Mouse (Mus musculus) right cerebral cortex, postnatal 10 days (tissue): ENCODE measurements at regions not wholly inside any gene's neighbourhood (a gene's known extent, or its start where the extent isn't known, plus 50 kb on each side); places are given as distances from the start of the nearest gene placed in this dataset.

Source experiments
- DNase-seq, 2 experiments: peaks; one replicate each; pipeline ENCODE4 v3.0.0; 2021; ENCODE audit warnings: low spot score in 2 of 2

DNA sequence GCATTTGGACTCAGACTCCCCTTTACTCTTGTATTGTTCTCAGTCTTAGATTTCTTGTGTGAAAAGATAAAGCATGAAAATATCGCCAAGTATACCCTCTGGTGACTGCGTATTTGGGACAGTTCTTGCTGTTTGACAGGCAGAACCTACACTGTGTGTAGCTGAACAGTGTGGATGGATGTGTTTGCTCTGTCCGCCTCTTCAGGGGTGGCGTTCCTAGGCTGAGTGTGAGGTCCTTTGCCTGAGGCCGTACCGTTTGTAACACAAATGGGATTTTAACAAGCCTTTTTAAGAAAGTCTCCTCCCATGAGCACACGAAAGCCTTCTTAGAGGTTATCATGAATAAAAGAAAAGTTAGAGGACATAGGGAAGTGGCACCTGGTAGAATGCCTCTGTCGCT is 153.3 kb upstream of the Dnajc19 start:
- DNase-seq = no peak

DNA sequence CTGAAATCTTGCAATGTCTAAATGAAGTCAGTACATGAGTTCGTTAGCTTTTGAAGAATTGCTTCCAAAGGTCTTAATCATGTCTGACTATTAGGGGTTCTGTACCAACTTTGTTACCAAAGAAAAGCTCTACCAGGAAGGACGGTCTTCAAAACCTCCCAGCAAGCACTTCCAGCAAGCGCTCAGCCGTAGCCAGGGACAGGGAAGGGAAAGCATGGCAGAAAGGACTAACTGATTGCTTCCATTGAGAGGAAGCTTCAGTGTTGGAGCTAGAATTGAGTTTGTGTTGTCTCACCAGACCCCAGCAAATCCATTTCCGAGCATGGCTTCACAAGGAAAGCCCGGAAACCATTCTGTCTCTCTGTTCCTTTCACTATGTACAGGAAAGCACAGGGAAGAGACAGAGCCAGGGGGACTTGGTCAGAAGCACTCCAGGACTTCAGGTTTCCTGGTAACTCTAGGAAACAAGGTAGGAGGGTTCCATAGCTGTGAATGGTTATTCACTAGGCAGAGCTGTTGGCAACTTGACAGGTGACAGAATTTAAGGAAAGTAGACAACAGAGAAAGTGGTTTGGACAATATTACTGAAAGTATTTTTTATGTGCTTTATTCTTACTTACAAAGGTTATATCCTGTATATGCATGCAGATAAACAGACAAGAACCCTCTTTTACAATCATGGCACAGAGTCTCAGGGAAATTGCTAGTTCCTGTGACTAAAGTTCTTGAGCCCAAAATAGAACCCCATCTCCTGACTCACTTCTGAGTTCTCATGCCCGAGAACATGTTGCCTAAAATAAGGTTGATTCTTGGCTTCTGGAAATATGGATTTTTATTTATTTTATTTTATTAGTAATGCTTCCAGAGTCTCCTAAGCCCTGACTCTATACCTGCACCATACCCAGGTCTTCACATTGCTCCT is 151.5 kb upstream of the Dnajc19 start:
- DNase-seq = no peak

DNA sequence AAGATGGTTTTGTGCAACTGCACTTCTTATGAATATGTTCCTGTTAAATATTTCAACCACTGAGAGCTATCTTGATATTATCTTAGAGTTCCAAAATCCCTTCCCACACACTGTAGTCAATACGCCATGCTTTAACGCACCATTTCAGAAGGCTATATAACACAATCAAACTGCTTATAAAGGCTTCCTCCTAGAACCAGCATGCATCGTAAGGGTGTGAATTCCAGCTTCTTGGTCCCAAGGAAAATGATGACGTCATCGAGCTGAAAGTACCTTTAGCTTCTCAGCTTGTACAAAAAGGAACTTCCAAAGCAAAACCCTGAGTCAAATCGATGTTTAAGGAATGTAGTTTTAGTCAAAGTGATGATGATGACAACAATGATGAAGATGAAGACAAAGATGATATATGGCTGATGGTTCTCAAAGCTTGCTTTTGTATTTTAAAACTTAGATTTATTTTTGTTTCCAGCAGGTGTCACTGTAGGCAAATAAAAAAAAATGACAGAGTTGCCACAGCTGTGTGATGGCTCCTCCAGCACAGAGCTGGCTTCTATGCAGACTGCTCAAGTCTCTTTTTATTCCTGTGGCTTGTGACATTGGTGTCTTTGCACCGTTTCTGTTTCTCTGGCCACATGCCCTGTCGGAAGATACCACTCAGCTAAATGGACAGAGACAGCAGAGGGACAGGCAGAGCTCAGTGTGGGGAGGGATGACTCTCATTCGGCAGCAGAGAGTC is 150.6 kb upstream of the Dnajc19 start:
- peak; percentile 65 to 76 for DNase-seq

DNA sequence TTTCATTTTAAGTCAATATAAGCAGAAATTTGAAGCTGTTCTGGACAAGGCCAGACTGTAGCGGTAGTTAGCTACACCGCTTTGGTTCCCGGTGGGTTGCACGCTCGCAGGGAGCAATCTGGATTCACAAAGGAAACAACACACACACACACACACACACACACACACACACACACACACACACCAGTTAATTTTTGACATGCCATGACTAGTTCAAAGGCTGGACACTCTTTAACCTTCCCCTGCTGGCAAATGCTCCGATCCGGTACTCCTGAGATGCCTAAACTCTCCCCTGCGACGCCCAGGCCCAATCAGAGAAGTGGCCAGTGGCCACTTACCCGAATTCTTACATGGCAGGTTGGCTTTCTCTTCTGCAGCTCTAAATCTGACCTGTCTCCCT is 141.2 kb upstream of the Dnajc19 start:
- no peak for DNase-seq

DNA sequence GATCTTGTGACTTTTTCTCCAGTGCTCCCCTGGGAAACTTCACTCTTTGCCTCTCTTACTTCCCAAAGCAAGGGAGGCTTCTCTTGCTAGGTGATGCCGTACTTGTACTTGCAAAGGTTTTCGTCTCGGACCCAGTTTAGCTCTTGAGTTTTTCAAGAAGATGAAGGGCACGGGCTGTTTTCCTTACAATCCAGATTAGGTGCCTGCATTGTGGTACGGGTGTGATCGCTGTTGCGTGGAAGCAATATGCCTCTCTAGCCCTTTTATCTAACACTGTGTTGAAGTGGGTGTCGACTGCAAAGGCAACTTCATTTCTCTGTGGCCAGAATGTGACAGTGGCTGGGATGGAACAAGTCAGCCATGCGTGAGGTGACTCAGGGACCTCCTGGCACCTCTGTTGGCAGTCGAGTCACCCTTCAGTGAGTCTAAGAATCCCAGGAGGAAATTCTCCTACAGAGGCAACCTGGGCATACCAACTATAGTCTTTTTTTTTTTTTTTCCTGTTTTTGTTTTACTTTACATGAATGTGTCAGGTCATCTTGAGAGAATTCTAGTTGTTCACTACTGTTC is 138.7 kb upstream of the Dnajc19 start:
- DNase-seq = no peak

DNA sequence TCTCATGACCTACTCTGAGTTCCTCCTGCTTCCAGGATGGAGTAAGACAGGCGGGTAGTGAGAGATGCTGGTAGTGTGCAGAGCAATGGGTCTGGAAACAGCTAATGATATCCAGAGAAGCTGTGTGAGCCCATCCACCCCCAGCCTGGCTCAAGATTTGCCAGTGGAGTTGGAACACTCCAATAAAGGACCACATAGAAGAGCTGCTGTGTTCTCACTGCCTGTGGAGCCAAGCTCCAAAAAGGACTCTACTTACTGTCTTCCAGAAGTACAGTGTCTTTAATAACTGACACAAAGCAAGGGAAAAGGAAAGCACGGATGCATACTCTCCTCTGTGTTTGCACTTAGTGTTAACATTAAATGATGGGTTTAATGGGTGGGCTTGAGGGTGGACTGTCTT is 138.0 kb upstream of the Dnajc19 start:
- no peak for DNase-seq

DNA sequence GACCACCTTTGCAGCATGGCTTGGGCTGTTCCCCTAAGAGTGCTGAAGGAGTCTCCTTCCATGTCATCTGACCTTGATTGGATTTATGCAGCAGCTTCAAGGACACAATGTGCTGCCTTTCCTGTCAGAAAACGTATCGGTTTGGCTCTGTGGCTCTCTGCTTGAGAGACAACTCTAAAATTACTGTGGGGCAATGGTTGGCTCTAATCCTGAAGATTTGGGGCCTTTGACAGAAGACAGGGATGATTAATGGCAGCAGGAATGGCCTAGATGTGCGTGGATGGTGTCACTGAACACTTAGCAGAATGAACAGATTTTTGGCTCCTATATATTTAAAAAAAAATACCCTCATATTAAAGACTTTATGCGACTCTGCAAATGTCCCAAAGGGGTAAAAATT is 136.8 kb upstream of the Dnajc19 start:
- DNase-seq = no peak

DNA sequence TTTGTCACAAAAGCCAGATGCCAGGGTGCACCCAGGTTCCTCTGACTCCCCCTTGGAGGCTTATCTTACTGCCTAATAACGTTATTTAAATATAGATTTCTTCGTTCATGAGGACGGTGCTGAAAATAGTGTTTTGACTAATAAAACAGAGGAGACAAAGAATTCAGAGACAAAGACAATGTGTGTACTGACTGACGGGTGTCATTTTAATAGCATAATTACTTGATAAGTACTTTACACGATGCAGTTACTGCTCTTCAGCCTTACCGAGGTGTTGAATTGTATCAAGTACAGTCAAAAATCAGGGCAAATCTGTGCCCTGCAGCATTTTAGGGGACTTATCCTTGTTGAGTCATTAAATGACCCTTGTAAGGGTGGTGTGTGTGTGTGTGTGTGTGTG is 133.1 kb upstream of the Dnajc19 start:
- no peak for DNase-seq

DNA sequence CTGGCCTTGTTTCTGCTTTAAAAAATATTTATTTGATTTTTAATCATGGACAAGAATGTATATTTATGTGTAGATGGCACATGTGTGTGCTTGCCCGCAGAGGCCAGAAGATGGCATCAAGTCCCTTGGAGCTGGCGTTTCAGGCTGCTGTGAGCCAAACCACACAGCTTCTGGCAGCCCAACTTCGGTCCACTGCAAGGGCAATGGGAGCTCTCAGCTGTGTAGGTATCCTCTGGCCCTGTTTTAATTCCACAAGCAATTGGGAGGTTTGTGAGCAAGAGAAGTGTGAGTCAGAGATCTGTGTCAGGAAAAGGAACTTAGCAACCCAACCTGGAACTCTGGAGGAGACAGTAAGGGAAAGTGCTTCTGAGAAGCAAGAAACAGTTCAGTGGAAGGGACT is 125.3 kb upstream of the Dnajc19 start:
- DNase-seq = no peak

DNA sequence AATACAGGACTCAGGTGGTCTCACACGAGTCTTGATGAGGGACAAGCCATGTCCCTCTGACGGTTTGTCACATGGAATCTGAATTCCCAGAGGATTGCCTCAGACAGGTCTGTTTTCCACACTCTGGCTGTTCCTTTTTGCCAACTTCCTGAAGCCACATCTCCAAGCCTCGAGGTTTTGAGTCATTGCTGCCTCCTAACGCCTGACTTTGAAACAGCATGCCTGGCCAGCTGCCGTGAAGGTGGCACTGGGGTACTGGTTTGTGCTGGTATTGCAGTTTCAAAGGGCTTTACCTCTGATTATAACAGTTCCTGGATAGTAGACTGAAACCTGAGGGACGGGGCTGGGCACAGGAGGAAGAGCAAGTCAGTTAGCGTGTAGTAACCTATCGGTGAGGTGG is 117.1 kb upstream of the Dnajc19 start:
- DNase-seq = peak; percentile 73 to 75

DNA sequence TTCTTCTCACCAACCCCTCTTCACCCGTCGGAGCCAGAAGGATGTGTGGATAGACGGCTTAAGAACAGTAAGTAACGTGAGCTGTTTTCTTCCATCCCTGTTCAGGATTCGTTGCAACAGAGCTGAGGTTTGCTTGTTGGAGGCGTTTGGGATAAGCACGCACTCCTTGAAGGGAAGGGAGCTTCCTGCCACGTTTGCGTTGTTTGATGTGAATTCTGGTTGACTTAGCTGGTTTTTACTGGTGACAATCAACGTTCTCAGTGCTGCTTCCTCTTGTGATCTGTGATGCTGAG is 116.0 kb upstream of the Dnajc19 start:
- no peak for DNase-seq

DNA sequence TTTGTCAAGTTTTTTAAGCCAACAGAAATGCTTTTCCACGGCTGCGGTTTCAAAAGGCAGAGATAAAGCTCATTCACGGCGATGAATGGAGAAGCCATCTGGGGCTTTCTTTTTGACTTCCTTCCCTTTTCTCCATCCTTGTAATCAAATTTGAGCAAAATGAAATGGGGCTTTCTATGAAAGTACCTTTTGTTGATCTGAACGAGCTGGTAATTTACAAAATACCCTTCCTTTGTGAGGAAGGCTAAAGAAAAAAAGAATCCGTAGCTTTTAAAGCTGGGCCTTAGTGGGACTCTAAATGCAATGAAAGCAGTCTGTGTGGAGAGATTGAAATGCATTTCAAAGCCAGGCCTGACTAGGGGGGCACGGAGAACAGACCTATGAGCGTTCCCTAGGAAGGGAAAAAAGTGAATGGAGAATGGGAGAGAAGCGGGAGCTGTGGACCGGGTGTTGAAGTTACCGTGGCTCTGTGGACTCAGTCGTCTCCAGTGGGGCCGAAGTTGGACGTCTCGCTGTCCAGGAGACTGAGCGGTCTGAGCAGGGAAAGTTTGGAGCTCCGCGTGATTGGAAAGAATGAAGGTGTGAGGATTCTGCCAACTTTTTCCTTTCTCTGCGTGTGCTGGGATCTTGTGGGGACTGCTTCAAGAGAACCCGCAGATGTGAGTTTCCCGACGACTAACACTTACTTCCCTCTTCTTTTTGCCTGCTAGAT is 115.5 kb upstream of the Dnajc19 start:
- no peak for DNase-seq

DNA sequence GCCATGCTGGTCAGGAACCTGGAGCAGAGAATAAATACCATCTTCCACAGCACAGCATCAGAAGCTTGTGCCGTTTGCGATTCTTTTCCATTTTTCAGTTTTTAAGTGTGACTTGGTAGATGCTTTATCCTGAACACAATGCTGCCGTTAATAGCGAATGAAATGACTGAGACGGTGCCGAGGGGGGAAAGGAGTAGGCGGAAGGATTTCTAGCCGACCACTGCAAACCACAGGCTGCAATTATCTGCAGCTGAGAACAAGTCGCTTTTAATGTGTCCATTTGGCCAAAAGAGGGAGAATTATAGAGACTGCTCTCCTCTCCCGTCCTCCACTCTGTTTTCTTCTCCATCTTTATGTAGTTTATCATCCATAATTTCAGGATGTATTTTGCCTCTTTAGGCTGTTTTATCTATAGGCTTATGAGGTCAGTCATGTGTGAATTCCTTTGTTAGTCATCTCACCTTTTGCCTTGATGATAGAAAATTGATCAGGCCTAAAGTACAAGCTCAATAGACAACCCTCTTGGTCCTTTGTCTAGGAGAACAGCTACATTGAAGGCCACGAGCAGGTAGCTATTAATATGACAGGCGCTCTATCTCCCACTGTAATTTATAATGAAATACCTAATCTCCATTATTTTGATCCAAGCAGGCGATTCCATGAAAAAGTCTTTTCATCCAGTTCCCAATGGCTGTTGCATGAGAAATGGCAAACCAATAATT is 114.8 kb upstream of the Dnajc19 start:
- DNase-seq = no peak

DNA sequence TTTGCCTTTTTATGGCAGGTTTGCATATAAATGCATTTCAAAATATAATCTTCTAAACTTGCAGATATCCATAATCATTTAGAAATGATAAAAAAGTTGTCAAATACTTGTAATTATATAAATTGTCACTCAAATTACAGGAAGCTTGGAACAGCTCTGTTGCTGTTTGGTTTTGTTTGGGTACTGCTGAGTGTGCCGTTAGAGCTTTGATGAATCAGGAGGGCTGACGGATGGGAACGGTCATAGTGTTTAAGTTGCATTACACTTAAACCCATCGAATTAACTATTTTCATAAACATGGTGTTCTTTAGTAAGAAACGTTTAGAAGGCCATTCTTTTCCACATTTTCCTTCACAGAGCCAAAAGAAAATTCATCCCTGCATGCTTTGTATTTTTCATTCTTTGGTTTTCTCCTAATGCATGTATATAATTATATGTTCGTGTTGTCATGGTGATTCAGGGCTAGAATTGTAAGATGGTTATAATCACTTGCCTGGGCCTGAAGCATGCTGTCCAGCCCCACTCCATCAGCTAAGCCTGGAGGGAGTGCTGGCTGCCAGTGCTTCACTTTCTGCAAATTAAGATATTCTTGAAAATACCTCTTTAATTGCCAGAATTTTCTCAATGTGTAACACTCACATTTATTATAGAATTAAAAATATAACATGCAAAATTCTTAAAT is 92.4 kb upstream of the Dnajc19 start:
- DNase-seq = no peak

DNA sequence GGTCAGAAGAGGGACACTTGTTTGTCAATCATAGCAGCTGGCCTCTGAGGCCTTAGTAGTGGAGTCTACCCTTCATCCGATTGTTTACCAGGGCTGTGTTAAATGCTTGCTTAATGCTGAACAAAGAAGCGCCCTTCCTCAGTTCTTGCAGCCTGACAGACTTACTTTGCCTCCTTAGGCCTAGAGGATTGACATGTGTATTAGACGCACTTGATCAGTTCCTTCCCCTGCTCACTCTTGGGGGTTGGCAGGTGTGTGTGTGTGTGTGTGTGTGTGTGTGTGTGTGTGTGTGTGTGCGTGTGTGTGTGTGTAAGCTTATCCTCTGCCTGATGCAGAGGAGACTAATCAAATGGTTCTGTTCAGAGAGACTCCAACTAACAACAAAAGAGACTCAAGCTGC is 91.8 kb upstream of the Dnajc19 start:
- DNase-seq = no peak

DNA sequence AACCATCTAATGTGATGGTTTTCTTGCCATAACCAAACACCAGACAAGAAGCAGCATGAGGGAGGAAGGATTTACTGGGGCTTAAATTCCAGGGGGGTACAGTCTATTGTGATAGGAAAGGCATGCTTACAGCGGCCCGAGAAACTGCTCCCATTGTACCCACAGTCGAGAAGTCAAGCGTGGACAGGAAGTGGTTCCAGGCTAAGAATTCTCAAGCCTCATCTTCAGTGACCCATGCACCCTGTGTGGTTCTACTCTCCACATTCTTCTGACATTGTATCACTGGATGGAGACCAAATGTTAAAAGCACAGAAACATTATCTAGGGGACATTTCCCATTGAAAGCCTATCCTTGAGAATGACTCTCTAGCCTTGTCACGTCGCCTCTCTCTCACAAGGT is 90.8 kb upstream of the Dnajc19 start:
- DNase-seq = no peak

DNA sequence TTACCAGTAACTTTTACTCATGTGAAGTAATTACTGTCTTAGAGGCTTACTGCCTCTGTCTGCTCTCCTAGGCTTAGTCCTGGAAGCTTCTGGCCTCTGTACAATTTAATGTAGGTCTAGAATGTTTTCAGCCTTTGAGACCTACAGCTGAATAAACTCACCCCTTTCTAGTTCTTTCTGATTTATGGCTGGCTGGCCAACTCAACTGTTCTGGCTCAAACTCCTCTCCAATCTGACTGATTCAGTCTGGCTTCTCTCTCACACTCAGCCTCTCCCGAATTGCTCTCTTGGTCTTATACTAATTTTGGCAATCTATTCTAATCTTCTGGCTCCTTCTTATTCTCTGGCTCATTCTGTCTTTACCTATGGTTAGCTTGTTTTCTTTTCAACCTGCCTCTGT is 87.0 kb upstream of the Dnajc19 start:
- no peak for DNase-seq

DNA sequence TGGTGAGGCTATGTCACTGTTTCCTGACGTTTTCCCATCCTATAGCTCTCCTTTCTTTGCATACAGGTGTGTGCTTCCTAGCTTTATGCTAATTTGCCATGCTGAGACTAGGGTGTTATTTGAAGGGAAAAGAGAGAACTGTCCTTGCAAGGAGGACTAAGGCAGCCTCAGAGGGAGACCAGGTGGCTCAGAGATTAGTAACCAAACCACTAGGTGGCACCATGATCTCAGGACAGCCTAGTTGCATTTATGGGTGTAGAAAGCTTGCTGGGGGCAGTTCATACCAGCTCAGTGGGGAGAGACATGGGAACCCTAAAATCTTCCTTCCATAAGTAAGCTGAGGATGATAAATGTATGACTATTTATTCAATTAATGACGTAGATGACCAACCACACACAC is 68.9 kb upstream of the Dnajc19 start:
- no peak for DNase-seq

DNA sequence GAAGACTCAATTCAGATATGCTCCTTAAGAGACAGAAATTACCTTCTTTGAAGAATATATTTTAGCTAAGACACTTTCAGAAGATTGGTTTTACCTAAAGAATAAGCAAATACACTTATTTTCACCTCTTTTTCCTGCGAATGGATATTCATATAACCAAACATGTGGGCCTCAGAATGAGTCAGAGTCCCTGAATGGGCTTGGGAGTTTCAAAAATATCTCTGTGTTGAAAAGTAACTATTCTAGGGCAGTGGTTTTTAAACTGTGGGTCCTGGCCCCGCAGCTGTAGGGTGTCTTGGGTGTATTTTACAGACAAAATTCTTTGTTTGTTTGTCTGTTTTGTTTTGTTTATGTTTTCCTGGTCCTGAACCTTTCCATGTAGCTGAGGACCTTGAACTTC is 62.5 kb upstream of the Dnajc19 start:
- DNase-seq = no peak

DNA sequence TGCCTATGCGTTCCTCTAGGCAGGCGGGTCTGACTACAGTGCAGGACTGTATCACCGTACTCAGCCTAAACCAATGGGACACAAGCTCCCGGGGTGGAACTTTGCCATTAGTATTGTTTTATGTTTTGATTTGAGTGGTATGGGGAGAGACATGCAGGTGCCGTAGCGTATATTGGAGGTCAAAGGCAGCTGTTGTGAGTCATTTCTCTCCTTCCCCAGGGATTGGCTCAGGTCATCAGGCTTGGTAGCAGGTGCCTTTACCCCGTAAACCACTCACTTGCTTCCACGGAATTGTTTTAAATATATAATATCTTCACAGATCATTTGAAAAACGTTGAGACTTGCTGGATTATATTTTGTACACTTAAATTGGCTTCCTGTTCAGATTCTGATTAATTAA is 58.1 kb upstream of the Dnajc19 start:
- DNase-seq = no peak

DNA sequence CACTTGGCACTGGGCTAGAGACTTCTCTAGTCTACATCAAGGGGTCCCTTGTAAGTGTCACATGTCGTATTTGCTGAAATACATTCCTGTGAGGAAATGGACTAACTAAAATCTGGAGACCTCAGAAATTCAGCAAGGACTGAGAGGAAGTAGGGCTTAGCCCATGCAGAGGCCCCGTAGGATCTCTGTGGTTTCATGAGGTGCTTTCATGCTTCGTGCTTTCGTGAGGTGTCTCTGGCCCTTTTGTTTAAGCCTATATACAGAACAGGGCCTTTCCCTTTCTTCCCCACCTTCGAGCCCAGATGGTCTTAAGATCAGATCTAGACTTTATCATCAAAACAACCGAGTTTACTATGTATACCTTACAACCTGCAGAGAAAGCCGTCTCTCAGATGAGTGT is 56.9 kb upstream of the Dnajc19 start:
- no peak for DNase-seq
